Comparison of ENCODE assay signal across 8 mouse cellular contexts in genomic region chr12:20614766-20615165, GRCm38 (mm10).
DNase-seq lines count a peak whose midpoint lies in the region; ATAC-seq lines count a peak whose summit lies in the region.
"Not testable (repeated sequence)": the region's sequence is repeated elsewhere in the genome, so short reads cannot be mapped to it uniquely, and the experiment has no call there.

No protein-coding gene starts in this region.

- not testable (repeated sequence) for H3K27me3 ChIP-seq in forebrain, embryonic 12.5 days; heart, embryonic 13.5 days (replicated peaks)

- not testable (repeated sequence) for H3K36me3 ChIP-seq in forebrain, embryonic 12.5 days (replicated peaks); heart, embryonic 13.5 days

- intact Hi-C loops in left cerebral cortex, postnatal 14 days (cut with DNase I), result not testable (repeated sequence)

- not testable (repeated sequence) for H3K9ac ChIP-seq in forebrain, embryonic 12.5 days; heart, embryonic 13.5 days

- DNase-seq in kidney, adult 9 months, result peak; percentile 69
- peak; percentile 62 to 69 for DNase-seq in left cerebral cortex, postnatal 14 days (ENCODE audit: low spot score in 2 of 2)
- peak; percentile 81 to 92 for DNase-seq in lung, postnatal 4 days
- DNase-seq in right cerebral cortex, postnatal 14 days, result peak; percentile 59
- DNase-seq in urinary bladder, adult 18-20 months (ENCODE audit: low spot score in 2 of 2), result peak; percentile 56 to 74

- 0% methylated on average over 23 of the region's 39 CpGs for WGBS in forebrain, embryonic 12.5 days
- under 1% methylated on average over 22 of the region's 39 CpGs for WGBS in heart, embryonic 13.5 days

- ATAC-seq in forebrain, embryonic 12.5 days (ENCODE audit: low FRiP score); heart, embryonic 13.5 days (ENCODE audit: extremely low read depth, insufficient number of reproducible peaks, low FRiP score, low TSS enrichment): not testable (repeated sequence)

- peak overlapping the region; percentile 42; the same call in 1 of the 2 replicates for H3K4me3 ChIP-seq in brown adipose tissue, adult 24 weeks (ENCODE audit: insufficient read depth, low read depth, low read length)
- peak overlapping the region; percentile 41 for H3K4me3 ChIP-seq in forebrain, embryonic 12.5 days (replicated peaks)
- H3K4me3 ChIP-seq in heart, embryonic 13.5 days, result peak overlapping the region; percentile 48

- peak overlapping the region; percentile 13; the same call in 1 of the 2 replicates for H3K4me2 ChIP-seq in forebrain, embryonic 12.5 days
- H3K4me2 ChIP-seq in heart, embryonic 13.5 days, result peak overlapping the region; percentile 55

- not testable (repeated sequence) for H3K4me1 ChIP-seq in brown adipose tissue, adult 24 weeks (ENCODE audit: control insufficient read depth, insufficient read depth, insufficient read length, low read length); forebrain, embryonic 12.5 days; heart, embryonic 13.5 days

- H3K9me3 ChIP-seq in forebrain, embryonic 12.5 days; heart, embryonic 13.5 days: not testable (repeated sequence)

- H3K27ac ChIP-seq in brown adipose tissue, adult 24 weeks (replicated peaks; ENCODE audit: low read depth, low read length); forebrain, embryonic 12.5 days; heart, embryonic 13.5 days (replicated peaks): not testable (repeated sequence)
